Mouse (Mus musculus): ENCODE data around the gene Sbk3. TPM values are rescaled to one million over a fixed set of nuclear protein-coding genes. Genes with fewer than 3 reads are reported as not detected.
A peak's percentile ranks its signal among the peaks of the same experiment; 100 is the strongest.
"Not testable (repeated sequence)": the region's sequence is repeated elsewhere in the genome, so short reads cannot be mapped to it uniquely, and the experiment has no call there.

Gene Sbk3
- polyA plus RNA-seq (2012; rRNA removed) = 0.25 and 0.44 TPM in 2 replicates

DNA sequence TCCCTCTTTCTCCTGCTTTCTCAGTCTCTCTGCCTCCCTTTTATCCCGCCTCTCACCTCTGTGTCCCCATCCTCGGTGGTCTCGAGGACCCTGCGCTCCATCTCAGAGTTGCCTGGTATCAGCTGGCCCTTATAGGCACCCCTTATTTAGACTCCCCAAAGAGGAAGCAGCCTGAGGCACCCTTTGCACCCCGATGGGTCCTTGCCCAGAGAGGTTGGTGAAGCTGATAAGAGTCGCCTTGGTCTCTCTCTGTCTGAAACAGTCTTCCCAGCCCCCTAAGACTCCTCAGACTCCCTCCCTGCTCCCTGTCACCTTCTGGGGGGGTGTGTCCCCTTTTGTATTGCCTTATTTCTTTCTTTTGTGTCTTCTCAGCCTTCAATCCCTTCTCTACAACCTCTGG is at the start of gene Sbk3:
Gene Sbk3, minus strand, starts transcription at position 101 of the 400 bp plus-strand sequence.
- DNase-seq (ENCODE audit: low spot score) = no peak

DNA sequence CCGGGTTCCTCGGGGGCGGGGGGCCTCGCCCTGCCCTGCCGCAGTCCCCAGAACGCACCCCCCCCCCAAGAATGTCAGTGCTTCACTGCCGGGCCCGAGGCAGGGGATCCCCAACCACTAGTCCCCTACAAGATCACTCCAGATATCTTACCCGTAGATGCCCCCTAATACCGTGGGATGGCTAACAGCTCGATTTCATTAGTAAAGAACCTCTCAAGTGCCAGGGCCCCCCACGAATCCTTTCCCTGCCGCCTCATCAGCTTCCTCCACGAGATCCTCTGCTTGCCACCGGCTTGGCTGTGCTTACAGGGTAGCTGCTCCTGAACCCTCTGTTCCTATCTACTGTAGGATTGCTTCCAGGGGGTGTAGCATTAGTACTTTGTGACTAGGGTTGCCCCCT is 49.7 kb upstream of the Sbk3 start:
- no peak for DNase-seq (ENCODE audit: low spot score)

DNA sequence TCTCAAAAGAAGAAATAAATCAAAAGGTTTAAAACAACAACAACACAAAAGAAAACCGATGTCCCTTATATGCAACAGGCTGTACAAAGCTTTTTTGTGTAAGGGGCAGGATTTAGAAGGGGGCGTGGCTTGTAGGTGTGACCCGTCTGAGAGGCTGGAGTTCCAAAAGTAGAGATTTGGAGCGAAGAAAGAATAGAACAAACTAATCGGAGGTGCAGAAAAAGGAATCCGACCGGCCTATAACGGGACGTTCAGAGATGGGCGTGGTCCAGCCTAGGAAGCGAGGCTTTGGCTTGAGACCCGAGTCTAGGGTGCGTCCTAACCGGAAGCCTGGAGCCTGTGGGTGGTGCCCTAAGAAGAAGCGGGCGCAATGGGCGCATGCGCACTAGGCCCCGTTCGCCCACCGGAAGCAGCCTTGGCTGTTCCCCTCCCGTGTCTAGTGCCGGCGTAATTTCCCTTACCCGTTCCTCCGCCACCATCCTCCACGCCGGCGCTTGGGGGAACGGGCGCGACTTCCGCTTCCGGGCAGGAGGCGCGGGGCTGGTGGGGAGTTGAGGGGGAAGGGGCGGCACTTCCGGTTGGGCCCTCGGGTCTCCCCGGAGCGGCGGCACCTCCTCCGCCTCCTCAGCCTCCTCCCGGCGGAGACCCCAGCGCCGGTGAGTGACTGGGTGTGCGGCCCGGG is 49.2 kb upstream of the Sbk3 start, which contains the start of the genes Zfp865 and Ccdc106:
Gene Zfp865, plus strand, starts transcription at position 377 of the 682 bp plus-strand sequence.
Gene Ccdc106, plus strand, starts transcription at position 554 of the 682 bp plus-strand sequence.
- peak; percentile 98 for DNase-seq (ENCODE audit: low spot score)

DNA sequence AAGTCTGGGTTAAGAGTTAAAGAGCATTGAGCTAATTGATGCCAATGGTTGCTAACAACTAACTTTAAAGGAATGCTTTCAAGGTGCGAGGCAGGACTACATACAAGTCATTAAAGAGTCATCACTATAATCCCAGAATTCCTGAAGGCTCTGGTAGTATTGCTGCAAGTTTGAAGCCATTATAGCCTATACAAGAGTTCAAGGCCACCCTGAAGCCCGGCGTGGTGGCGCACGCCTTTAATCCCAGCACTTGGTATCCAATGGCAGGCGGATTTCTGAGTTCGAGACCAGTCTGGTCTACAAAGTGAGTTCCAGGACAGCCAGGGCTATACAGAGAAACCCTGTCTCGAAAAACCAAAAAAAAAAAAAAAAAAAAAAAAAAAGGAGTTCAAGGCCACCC is 48.6 kb upstream of the Sbk3 start:
- DNase-seq (ENCODE audit: low spot score) = not testable (repeated sequence)

DNA sequence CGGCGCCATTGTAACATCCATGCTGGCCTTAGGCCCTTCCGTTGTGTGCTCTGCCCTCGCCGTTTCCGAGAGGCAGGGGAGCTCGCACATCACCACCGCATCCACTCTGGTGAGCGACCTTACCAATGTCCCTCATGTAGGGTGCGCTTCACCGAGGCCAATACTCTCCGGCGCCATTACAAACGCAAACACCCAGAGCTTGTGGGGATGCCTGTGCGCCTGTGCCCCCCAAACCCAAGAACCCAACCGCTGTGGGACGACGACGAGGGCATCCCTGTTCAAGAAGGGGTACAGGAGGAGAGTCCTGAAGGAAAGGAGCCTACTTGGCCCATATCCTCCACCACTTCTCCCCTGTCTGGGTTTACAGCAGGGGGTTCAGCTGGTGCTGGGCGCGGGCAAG is 47.0 kb upstream of the Sbk3 start:
- no peak for DNase-seq (ENCODE audit: low spot score)

DNA sequence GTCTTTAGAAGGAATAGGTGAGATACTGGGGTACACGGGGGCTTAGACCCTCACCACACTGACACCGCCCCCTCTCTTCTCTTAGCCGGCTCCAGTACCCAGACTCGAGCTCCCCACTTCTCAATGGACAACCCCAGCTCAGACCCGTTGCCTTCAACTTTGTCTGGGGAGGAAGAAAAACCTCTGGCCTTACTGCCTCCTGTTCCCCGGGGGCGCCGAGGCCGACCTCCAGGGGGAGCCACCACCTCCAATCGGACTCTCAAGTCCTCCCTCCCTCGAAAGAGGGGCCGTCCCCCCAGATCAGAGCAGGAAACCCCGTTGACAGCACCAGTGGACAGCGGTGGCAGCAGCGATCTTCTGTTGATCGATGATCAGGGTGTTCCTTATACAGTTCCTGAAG is 46.4 kb upstream of the Sbk3 start:
- no peak for DNase-seq (ENCODE audit: low spot score)

DNA sequence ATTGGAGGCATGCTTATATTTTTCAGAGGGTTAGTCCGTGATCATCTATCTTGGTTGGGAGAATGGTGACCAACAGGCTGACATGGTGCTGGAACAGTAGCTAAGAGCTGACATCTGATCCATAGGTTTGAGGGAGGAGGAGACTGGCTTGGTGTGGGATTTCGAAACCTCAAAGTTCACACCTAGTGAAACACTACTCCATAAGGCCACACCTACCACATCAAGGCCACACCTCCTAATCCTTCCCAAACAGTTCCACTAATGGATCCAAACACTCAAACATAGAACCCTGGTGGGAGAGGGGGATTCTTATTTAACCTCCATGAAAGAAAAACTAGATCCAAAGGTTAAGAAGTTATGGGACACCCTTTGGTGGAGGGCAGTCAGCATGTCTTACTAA is 46.0 kb upstream of the Sbk3 start:
- DNase-seq (ENCODE audit: low spot score) = no peak

DNA sequence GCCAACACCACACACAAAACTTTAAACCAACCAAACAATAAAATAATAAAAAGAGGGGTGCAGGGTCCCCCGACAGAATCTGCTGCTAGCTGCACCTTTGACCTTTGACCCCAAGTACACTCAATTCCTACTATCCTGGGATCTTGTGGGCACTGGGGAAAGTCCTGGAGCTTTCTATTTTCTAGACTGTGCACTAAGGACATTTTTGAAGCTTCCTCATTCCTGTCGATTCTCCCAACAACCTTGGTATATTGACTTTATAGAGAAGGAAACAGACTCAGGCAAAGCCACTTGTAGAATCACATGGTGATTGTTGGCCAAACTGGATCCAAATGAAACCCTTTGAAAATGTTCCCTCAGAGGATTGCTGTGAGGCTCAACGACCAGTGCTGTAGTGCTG is 45.1 kb upstream of the Sbk3 start:
- DNase-seq (ENCODE audit: low spot score) = no peak

DNA sequence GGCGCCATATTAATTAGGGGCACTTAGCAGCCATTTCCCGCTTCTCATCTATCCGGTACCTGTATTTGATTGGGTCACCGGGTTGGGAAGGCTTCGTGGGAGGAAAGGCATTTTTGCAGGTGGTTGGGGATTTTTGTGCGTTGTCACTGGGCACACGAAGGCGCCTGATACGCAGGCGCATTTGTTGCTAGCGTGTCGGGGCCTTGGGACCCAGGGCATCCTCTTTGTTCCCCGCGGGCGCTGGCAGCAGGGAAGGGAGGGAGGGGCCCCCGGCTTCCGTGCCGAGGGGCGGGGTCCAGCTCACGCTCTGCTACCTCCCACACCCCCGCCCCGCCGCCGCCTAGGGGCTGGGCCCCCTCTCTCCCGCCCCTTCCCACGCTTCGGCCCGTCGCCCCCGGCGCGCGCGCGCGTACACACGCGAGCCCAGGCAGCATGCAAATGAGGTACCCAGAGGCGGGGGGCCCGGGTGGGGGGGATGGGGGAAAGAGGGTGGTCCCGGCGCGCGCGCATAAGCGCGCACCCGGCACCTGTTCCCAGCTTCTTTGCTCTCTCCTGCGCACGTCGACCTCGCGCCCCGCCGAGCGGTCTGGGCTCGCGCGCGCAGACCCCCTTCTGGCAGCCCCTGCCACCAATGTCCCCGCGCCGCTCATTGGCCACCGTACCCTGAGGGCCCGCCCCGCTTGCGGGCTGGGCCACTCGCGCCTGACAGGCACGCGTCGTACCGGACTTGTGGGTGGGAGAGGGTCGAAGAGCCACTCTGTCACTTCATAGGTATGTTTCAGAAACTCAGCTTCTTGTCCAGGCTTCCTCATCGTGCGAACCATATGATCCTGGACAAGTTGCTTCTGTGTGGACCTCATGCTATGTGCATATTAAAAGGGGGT is 44.4 kb upstream of the Sbk3 start, which contains the start of gene Gm44973:
Gene Gm44973, plus strand, starts transcription at position 379 of the 884 bp plus-strand sequence.
- DNase-seq (ENCODE audit: low spot score) = peak; percentile 87

DNA sequence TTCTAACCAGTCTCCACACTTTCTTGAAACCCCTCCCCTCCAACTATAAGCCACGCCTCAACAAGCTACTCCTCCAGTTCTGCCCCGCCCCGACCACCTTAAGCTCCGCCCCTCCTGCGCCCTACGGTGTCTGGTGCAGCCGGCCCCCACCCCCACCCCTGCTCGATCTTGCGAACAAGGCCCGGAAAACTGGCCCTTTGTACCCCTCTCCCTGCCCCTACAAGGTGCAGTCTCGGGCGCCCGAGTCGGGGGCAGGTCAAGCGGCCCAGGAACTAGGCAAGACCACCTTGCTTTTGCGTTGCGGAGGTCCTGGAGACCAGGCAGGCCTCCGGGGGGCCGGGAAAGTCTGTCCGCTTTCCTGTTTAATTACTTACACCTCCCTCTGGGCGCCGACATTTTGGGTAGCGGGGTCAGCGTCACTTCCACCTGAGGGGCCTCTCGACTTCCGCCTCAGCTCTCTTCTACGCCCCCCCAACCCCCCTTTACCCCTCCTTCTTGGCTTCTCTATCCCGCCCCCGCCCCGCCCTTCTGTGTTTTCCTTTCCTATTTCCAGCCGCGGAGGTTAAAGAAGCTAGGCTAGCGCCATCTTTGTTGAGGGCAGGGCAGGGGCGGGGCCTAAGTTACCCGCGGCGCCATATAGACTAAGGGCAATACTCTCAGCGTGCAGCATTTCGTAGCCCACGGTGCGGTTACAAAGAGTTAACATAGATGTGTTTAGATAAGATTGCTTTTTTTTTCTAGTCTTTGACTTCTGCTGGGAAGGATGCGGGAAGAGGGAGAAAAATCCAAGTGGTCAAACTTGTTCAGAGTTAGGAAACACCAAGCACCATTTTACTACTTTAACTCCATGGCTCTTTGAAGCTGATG is 43.5 kb upstream of the Sbk3 start, which contains the start of the genes Zfp524 and Fiz1:
Gene Zfp524, plus strand, starts transcription at position 165 of the 867 bp plus-strand sequence.
Gene Fiz1, minus strand, starts transcription at position 447 of the 867 bp plus-strand sequence.
- DNase-seq (ENCODE audit: low spot score) = peak; percentile 82

DNA sequence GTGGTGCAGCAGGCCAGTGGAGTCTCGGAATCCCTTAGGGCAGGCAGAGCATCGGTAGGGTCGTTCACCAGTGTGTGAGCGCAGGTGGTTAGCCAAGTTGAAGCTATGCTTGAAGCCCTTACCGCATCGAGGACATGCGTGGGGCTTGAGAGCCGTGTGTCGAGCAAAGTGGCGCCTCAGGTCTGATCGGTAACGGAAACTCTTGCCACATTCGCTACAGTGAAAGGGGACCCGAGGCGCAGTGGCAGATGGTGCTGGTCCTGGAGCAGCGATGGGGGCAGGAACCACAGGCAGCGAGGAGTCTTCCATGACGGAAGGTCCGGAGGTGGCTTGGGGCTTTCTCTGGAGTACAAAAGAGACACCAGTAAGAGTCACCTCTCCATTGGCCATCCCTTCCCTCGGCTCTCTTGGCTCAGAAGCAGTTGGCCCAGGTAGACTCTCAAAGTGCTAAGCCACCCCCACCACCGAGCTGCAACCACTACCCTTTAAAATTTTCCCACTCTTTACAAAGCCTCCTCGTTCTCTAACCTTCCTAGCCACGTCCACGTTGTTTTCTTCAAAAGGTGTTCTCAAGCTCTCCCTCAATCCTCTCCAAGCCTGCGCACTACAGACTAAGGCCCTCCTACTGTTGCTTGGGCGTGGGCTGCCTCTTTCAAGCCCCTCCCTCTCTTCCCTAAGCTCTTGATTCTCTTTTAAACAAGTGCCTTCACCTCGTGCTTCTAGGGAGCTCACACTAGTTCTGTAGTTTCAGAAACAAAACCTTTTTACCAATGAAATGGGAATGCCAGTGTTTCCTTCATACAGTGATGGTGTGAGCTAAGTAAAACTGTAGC is 41.9 kb upstream of the Sbk3 start:
- DNase-seq (ENCODE audit: low spot score) = no peak

DNA sequence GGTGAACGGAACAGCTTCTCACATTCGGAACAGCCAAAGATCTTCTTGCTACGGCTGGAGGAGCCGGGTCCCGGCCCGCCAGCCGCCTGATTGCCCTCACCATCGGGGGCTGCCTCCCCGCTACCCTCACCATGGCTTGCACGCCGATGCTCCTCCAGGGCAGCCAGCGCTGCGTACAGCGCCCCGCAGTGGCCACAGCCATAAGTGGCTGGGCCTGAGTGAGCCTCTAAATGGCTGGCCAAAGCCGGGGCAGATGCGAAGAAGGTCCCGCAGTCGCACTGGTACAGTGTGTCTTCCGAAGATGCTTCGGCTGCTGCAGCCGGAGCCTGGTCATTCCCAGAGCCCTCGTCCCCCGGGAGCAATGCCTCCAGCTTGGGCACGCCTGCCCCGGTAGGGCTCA is 37.3 kb upstream of the Sbk3 start:
- DNase-seq (ENCODE audit: low spot score) = no peak

DNA sequence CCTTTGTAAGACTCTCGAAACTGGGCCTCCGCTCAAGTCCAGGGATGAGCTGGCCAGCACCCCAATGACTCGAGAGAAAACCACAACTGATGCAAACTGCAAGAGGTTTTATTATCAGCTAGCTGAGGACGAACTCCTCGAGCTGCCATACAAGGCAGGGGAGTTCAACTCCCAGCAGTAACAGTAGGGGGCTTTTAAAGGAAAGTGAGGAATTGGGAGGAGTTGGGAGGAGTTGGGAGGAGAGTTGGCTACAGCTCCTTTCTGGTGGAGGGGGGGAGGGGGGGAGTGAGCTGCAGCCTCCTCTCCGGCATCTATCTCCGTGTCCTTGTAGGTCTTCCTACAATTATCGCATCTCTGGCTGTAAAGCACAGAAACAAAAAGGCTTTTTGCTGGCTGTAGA is 31.9 kb upstream of the Sbk3 start:
- DNase-seq (ENCODE audit: low spot score) = not testable (repeated sequence)

DNA sequence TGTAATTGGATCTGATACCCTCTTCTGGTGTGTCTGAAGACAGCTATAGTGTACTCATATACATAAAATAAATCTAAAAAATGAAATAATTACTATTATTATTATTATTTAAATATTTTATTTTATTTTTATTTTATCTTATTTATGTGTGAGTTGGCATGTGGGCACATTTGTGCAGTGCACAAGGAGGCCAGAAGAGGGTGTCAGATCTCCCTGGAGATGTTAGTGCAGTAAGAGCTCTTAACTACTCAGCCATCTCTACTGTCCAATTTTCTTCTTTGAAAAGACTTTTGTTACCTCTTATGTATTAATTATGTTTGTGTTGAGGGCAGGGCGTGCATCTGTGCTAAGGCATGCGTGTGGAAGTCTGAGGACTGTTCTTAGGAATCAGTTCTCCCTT is 28.9 kb upstream of the Sbk3 start:
- DNase-seq (ENCODE audit: low spot score) = no peak

DNA sequence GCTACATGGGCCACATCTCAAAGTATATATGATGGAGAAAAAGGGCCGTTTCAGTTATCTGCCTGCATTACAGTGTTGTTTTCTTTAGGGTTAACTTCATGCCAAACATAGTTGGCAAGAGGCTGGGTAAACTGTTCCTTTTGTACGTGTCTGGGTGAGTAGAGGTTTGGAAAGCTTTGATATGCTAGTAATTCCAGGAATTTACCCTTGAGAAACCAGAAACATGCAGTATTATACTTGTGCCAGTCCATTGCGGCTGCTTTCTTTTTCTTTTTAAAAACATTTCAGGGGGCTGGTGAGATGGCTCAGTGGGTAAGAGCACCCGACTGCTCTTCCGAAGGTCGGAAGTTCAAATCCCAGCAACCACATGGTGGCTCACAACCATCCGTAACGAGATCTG is 26.0 kb upstream of the Sbk3 start:
- DNase-seq (ENCODE audit: low spot score) = no peak

DNA sequence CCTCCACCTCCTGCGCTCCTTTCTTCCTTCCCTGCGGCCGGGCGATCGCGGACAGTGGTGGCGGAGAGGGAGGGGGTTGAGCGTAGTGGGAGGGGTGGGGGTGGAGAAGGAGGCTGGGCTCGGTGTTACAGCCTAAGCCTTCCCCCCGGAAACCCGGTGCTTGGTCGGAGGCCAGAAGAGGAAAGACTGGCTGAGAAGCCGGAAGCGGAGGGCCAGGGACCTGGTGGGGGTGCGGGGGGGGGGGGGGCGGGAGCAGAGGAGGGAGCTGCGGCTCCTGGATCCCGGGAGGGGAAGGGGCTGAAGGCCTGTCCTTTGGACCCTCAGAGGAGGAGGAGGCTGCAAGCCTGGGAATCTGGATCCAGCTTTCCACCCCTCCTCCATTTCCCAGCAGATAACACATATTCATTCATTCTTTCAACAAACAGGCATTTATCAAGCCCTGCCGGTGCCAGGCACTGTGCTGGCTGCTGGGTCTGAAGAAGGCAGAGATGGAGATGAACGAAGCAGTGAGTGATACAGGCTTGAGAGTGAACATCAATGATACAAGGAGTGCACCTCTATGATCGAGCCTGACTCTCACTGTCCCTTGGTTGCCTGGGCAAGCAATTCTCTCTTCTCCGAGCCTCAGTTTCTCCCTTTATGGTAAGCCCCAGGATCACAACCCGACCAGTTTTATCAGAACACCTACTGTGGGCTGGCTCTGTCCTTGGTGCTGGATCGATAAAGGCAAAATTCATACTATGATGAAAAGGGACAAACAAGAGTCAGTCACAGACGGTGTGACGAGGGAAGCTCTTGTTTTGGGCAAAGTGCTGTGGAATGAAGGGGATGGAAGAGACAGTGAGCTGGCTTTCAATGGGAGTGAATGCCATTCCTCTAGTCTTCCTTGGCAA is 25.3 kb upstream of the Sbk3 start, which contains the start of gene Zfp579:
Gene Zfp579, minus strand, starts transcription at position 156 of the 893 bp plus-strand sequence.
- DNase-seq (ENCODE audit: low spot score) = peak; percentile 85

DNA sequence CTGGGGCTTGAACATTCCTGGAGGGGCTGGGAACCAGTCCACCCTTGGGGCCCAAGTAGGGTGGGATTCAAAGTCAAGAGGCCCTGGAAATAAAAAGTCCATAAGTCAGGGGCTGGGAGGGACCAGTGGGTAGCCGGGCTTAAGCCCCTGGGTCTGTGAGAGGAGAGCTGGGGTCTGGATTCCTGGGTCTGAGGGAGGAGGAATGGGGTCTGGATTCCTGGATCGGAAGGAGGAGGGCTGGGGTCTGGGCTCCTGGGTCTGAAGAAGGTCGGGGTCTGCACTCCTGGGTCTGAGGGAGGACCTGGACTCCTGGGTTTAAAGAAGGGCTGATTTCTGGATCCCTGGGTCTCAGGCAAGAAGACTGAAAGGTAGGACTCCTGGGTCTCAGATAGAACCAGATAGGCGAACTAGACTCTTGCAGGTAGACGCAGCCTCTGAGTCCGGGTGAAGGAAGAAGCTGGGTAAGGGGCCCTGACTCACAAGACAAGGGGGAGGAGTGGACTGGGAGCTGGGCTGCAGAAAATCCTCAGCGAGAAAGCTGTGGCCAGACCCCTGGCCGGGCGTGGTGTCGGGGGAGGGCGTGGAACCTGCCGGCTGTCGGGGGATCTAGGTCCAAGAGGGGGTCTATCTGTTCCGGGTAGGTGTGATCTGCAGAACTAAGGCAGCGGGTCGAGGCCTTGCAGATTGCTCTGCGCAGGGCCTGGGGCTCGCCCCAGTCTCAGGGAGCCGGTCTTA is 24.5 kb upstream of the Sbk3 start:
- DNase-seq (ENCODE audit: low spot score) = no peak

DNA sequence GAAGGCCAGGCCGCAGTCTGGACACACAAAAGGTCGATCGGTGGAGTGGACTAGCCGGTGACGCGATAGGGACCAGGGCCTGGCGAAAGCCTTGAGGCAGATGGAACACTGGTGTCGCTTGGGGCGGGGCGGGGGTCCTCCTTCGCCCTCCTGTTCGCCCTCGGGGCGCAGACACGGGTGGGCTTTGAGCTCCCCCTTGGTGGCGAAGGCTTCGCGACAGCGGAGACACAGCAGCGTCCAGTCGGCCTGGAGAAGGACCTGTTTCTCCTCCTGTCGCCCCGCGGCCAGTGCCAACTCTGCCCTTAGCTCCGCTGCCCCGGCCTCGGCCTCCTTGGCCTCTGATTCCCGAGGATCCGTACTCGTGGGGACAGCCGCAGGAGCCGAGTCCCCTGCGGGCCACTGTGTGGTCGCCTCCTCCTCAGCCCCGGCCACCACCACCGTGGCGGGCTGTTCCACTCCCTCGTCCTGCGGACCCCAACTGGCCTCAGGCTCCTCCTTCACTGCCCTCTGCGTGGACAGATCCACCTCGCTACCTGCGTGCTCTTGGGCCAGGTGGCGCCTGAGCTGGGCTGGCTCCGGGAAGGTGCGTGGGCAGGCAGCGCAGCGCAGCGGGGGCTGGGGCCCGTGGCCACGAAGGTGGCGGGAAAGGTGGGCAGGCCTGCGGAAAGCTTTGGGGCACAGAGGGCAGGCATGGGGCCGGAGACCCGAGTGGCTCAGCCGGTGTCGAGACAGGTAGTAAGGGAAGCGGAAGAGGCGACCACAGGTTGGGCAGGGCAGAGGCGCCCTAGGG is 23.2 kb upstream of the Sbk3 start:
- DNase-seq (ENCODE audit: low spot score) = no peak
